Mouse (Mus musculus) megakaryocyte, embryonic 14.5 days (primary cell): ENCODE data around the gene Srbd1.

Source experiments
- FLI1 ChIP-seq: IDR thresholded peaks from 2 replicates; pipeline ENCODE4 v1.6.1; 2012; ENCODE audit warnings: low read length, inconsistent platforms, mixed read lengths
- GATA1 ChIP-seq: IDR thresholded peaks from 3 replicates; pipeline ENCODE4 v1.6.1; 2012; ENCODE audit warnings: mixed read lengths, low read length, inconsistent platforms, borderline replicate concordance

DNA sequence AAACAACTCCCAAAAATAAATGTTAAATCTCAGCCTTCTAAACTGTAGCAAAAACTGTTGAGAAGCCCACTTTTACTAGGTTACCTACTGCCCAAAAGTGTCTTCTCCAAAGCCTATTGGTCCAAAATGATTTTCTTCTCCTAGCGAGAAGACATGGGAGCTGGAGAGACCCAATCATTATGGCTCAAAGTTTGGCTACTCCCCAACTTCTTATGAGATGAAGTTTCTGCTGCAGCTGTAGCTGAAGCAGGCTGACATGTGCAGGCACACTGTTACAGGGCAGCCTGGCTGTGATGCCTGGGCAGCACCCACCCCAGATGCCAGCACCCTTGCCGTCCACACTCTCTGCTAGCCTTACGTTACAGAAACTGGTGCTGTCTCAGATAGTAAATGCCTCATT is 105.2 kb downstream of the Srbd1 start:
- TF ChIP-seq GATA1: no peak
- TF ChIP-seq FLI1: no peak
